Mouse (Mus musculus) heart, postnatal 0 days (tissue): ENCODE results near the gene Osbpl5.

ENCODE experiments used
- CTCF ChIP-seq: IDR thresholded peaks from 2 replicates; pipeline ENCODE4 v1.5.1; 2016; ENCODE audit warnings: antibody characterized with exemption, control low read depth, low read depth
- EP300 ChIP-seq: IDR thresholded peaks from 2 replicates; pipeline ENCODE4 v1.6.1; 2016; ENCODE audit warnings: antibody characterized with exemption, low read depth

DNA sequence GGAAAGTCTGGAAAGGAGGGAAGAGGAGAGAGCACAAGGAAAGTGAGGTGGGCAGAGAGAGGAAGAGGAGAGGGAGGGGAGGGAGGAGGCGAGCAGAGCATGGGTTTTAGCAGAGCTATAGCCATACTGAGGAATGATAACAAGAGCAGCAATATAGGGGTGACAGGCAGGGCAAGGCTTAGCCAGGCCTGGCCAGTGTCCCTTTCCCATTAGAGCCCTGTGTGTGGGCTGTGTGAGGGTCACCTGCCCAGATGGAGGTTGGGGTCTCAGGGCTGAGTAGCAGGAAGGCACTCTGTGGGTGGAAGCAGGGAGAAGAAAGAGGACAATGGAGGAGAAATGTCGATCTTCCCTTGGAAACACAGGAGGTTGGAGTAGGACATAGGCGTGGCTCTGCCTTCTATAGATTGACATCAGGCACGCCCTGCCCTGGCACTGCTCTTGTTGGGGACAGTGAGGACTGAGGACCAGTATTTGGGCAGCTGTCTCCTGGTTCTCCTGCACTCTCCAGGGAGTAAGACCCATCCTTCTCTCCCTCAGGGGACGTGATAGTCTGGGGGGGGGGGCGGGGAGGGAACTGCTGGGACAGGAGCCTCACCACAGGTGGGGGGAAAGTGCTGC is 26.7 kb upstream of the Osbpl5 start:
- no peak for TF ChIP-seq CTCF
- TF ChIP-seq EP300, result no peak
